Mouse (Mus musculus): ENCODE measurements around the gene Cct4.

- no peak for TF ChIP-seq ZNF384 (IDR thresholded peaks at IDR 0.05; ENCODE audit: low read depth, low read length)
- TF ChIP-seq EP300 (IDR thresholded peaks at IDR 0.05; ENCODE audit: low read depth in 1 of 2, low read length in 2 of 2), result no peak
- TF ChIP-seq CTCF (IDR thresholded peaks at IDR 0.05 in 2 of 3, conservative IDR thresholded peaks at IDR 0.05 in 1 of 3; ENCODE audit: control insufficient read depth in 1 of 3, insufficient read depth in 1 of 3, low read depth in 2 of 3, low read length in 3 of 3, poor library complexity in 1 of 3, severe bottlenecking in 1 of 3), result no peak
- no peak for TF ChIP-seq USF1 (IDR thresholded peaks at IDR 0.05; ENCODE audit: low read depth, low read length)
- TF ChIP-seq MAFK (IDR thresholded peaks at IDR 0.05; ENCODE audit: borderline replicate concordance, low read depth, low read length), result no peak
- no peak for TF ChIP-seq ZKSCAN1 (IDR thresholded peaks at IDR 0.05; ENCODE audit: low read depth, low read length)
- TF ChIP-seq CHD2 (IDR thresholded peaks at IDR 0.05; ENCODE audit: low read length), result no peak
Observed at GRCm38 (mm10) chr11:23024169-23024568, 33.9 kb downstream of the Cct4 start.

Measured in MEL (cell line).